Mouse (Mus musculus): ENCODE measurements around the gene Unc5b. TPM values are rescaled to one million over a fixed set of nuclear protein-coding genes. Genes with fewer than 3 reads are reported as not detected.

The Unc5b gene
- polyA plus RNA-seq, 2 experiments: 0.18 to 0.44 TPM

DNA sequence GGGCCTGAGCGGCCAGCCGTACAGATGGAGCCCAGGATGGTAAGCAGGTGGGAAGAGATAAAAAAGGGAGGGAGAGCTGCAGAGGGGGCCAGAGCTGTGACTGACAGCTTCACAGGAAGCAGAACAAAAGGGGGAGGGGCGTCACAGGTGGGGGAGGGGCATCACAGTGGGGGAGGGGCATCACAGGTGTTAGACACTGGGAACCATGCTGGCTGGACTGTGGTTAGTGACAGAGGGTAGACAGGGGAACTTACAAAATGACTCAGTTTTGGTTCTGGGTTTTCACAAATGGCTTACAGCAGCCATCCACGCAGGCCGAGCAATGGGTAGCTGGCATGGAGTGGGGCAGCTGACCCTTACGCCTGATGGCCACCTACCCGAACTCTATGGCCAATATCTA is 89.9 kb downstream of the Unc5b start:
- Histone ChIP-seq H3K4me3 (ENCODE audit: insufficient read depth in 1 of 2, low read depth in 2 of 2, low read length in 2 of 2) (no peak overlapping the region), H3K4me1 (replicated peaks; ENCODE audit: control insufficient read depth in 2 of 2, insufficient read depth in 2 of 2, low read length in 1 of 2) (peaks cover 0 to 2% of the 10 kb centered on the region in 2 experiments; a peak in 2 of 4 replicates), H3K36me3 (replicated peaks; ENCODE audit: control insufficient read depth, insufficient read depth, low read depth) (no peaks in the 10 kb centered on the region), H3K27ac (no peak overlapping the region), H3K9me3 (ENCODE audit: control insufficient read depth, low read length) (no peaks in the 10 kb centered on the region), H3K9ac (replicated peaks) (no peak overlapping the region), H3K4me2 (ENCODE audit: low read depth) (no peak overlapping the region), H3K27me3 (ENCODE audit: control insufficient read depth, insufficient read depth, low read length) (no peaks in the 10 kb centered on the region)
- 58% methylated on average over 7 of the region's 7 CpGs for WGBS (ENCODE audit: insufficient replicate concordance)
- no peak for DNase-seq (ENCODE audit: low read depth in 3 of 3, low spot score in 3 of 3)
- ATAC-seq (ENCODE audit: insufficient read depth): no peak
- no peak for TF ChIP-seq EP300 (IDR thresholded peaks at IDR 0.05; ENCODE audit: low read depth)
- no peak for TF ChIP-seq CTCF (IDR thresholded peaks at IDR 0.05; ENCODE audit: low read depth)

DNA sequence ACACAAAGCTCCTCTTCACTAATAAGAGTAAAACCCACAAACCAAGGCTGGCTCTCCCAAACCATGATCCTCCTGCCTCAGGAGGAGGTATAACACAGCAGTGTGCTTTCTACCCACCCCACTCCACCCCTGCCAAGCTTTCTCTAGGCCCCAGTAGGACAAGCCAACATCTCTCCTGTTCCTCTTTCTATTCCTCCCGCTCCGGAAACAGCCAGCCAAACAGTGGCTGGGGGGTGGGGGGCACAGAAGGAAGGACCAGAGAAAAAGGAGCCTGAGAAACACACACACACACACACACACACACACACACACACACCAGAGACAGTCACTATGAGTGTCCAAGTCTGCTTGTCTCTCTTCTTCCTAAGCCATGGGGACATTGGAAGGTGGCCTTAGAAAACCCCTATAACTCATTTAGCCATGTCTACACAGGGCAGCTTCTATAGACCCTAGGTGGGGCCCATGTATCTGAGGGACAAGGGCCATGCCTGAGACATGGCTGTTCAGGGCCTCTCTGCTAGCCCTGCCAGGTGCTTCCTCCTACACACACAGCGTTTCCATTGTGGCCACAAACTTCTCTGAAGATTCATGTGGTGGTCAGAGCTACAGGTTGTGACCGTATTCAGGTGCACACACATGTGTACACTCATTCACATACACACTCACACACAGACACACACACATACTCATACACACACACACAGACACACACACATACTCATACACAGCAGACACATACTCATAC is 91.6 kb downstream of the Unc5b start:
- no peak for TF ChIP-seq CTCF (IDR thresholded peaks at IDR 0.05; ENCODE audit: low read depth)
- TF ChIP-seq EP300 (IDR thresholded peaks at IDR 0.05; ENCODE audit: low read depth): no peak
- H3K4me3 ChIP-seq (ENCODE audit: insufficient read depth in 1 of 2, low read depth in 2 of 2, low read length in 2 of 2): no peak overlapping the region
- no peaks in the 10 kb centered on the region for H3K9me3 ChIP-seq (ENCODE audit: control insufficient read depth, low read length)
- H3K4me2 ChIP-seq (ENCODE audit: low read depth): no peak overlapping the region
- H3K27me3 ChIP-seq (ENCODE audit: control insufficient read depth, insufficient read depth, low read length): no peaks in the 10 kb centered on the region
- no peak overlapping the region for H3K9ac ChIP-seq (replicated peaks)
- H3K4me1 ChIP-seq (replicated peaks; ENCODE audit: control insufficient read depth in 2 of 2, insufficient read depth in 2 of 2, low read length in 1 of 2): peaks cover 0 to 2% of the 10 kb centered on the region in 2 experiments; a peak in 2 of 4 replicates
- ATAC-seq (ENCODE audit: insufficient read depth): no peak
- DNase-seq (ENCODE audit: low read depth in 3 of 3, low spot score in 3 of 3): no peak
- no peak overlapping the region for H3K27ac ChIP-seq
- no peaks in the 10 kb centered on the region for H3K36me3 ChIP-seq (replicated peaks; ENCODE audit: control insufficient read depth, insufficient read depth, low read depth)
- 36% methylated on average over 4 of the region's 4 CpGs for WGBS (ENCODE audit: insufficient replicate concordance)

DNA sequence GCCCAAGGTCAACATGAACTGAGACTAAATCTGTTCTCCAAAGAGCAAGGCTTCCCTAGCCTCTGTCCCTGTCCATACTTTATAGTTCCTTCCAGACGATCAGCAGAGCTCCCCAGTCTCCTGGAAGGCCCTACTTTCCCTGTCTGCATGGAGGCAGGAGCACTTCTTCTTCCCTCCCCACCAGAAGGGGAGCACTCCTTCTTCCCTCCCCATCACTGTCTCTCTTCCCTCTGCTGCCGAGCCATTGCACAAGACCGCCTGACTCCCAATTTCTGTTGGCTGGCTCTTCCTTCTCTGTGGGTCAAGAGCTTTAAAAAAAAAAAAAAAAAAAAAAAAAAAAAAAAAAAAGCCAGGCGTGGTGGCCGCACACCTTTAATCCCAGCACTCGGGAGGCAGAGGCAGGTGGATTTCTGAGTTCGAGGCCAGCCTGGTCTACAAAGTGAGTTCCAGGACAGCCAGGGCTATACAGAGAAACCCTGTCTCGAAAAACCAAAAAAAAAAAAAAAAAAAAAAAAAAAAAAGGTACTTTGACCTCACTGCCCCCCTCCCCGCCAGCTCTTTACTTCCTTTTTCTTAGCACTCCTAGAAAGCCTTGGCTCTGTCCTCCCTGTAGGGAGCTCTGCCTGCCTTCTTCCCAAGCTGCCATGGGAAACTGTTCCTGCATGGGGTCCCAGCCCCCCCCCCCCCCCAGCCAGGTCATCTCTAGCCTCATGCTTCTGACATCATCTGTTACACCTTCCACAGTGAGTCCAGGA is 93.3 kb downstream of the Unc5b start:
- no peak overlapping the region for H3K4me3 ChIP-seq (ENCODE audit: insufficient read depth in 1 of 2, low read depth in 2 of 2, low read length in 2 of 2)
- no peak overlapping the region for H3K4me2 ChIP-seq (ENCODE audit: low read depth)
- H3K4me1 ChIP-seq (replicated peaks; ENCODE audit: control insufficient read depth in 2 of 2, insufficient read depth in 2 of 2, low read length in 1 of 2): peaks cover 0 to 8% of the 10 kb centered on the region in 2 experiments; a peak in 2 of 4 replicates
- H3K36me3 ChIP-seq (replicated peaks; ENCODE audit: control insufficient read depth, insufficient read depth, low read depth): no peaks in the 10 kb centered on the region
- no peak overlapping the region for H3K9ac ChIP-seq (replicated peaks)
- H3K27me3 ChIP-seq (ENCODE audit: control insufficient read depth, insufficient read depth, low read length): no peaks in the 10 kb centered on the region
- H3K27ac ChIP-seq: no peak overlapping the region
- WGBS (ENCODE audit: insufficient replicate concordance): 31% methylated on average over 8 of the region's 9 CpGs
- no peaks in the 10 kb centered on the region for H3K9me3 ChIP-seq (ENCODE audit: control insufficient read depth, low read length)
- TF ChIP-seq EP300 (IDR thresholded peaks at IDR 0.05; ENCODE audit: low read depth) (no peak), CTCF (IDR thresholded peaks at IDR 0.05; ENCODE audit: low read depth) (no peak)
- ATAC-seq (ENCODE audit: insufficient read depth) (no peak), DNase-seq (ENCODE audit: low read depth in 3 of 3, low spot score in 3 of 3) (no peak)

DNA sequence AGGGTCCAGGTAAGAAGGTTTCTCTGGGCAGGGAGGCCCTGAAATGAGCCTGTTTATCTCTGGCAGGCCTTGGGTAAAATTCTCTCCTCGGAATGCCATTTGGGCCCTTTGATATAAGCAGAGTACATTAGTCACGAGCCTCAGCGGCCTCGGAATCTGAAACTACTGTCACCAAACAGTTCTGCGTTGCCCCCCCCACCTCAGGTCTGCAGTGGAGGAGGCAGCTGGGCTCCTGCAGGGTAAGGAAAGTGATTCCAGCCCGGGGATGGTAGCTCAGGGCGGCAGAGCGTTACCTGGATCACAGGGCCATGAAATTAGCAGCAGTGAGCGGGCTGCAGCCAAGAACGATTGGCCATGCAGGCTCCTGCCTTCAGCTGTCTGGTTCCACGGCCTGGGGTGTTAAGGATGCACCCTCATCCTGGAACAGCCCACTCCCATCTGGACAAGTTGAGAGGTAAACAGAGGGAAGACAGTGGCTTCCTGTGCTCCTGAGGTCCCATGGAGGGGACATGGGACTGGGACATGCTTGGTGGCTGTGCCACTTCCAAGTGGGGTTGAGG is 94.1 kb downstream of the Unc5b start:
- DNase-seq (ENCODE audit: low read depth in 3 of 3, low spot score in 3 of 3) (no peak), ATAC-seq (ENCODE audit: insufficient read depth) (no peak)
- H3K36me3 ChIP-seq (replicated peaks; ENCODE audit: control insufficient read depth, insufficient read depth, low read depth): no peaks in the 10 kb centered on the region
- H3K4me1 ChIP-seq (replicated peaks; ENCODE audit: control insufficient read depth in 2 of 2, insufficient read depth in 2 of 2, low read length in 1 of 2): peaks cover 0 to 8% of the 10 kb centered on the region in 2 experiments; a peak in 2 of 4 replicates
- 70% methylated on average over 11 of the region's 11 CpGs for WGBS (ENCODE audit: insufficient replicate concordance)
- no peak overlapping the region for H3K4me2 ChIP-seq (ENCODE audit: low read depth)
- no peaks in the 10 kb centered on the region for H3K27me3 ChIP-seq (ENCODE audit: control insufficient read depth, insufficient read depth, low read length)
- H3K4me3 ChIP-seq (ENCODE audit: insufficient read depth in 1 of 2, low read depth in 2 of 2, low read length in 2 of 2): no peak overlapping the region
- H3K9me3 ChIP-seq (ENCODE audit: control insufficient read depth, low read length): no peaks in the 10 kb centered on the region
- H3K9ac ChIP-seq (replicated peaks): no peak overlapping the region
- no peak overlapping the region for H3K27ac ChIP-seq
- TF ChIP-seq CTCF (IDR thresholded peaks at IDR 0.05; ENCODE audit: low read depth) (no peak), EP300 (IDR thresholded peaks at IDR 0.05; ENCODE audit: low read depth) (no peak)

DNA sequence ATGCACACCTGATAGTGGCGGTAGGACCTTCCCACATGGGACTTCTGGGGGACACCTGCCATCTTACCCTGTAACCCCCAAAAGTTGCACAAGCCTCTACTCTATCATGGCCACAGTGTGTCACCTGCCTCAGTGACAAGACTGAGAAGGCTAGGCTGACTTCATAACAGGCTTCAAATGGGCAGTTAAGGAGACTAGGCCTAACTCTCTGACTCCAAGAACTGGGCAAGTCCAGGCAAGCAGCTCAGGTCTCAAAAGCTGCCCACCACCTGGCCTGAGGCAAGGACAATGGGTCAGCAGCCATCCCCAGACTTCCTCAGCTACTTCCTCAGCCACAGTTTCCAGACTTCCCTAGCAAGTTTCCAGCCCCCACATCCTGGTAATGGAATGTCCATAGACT is 95.6 kb downstream of the Unc5b start:
- TF ChIP-seq EP300 (IDR thresholded peaks at IDR 0.05; ENCODE audit: low read depth) (no peak), CTCF (IDR thresholded peaks at IDR 0.05; ENCODE audit: low read depth) (no peak)
- H3K9ac ChIP-seq (replicated peaks): no peak overlapping the region
- DNase-seq (ENCODE audit: low read depth in 3 of 3, low spot score in 3 of 3) (no peak), ATAC-seq (ENCODE audit: insufficient read depth) (no peak)
- H3K4me2 ChIP-seq (ENCODE audit: low read depth): no peak overlapping the region
- no peak overlapping the region for H3K4me3 ChIP-seq (ENCODE audit: insufficient read depth in 1 of 2, low read depth in 2 of 2, low read length in 2 of 2)
- WGBS (ENCODE audit: insufficient replicate concordance): 53% methylated on average over 1 of the region's 1 CpGs
- H3K27me3 ChIP-seq (ENCODE audit: control insufficient read depth, insufficient read depth, low read length): no peaks in the 10 kb centered on the region
- H3K36me3 ChIP-seq (replicated peaks; ENCODE audit: control insufficient read depth, insufficient read depth, low read depth): no peaks in the 10 kb centered on the region
- no peak overlapping the region for H3K27ac ChIP-seq
- H3K4me1 ChIP-seq (replicated peaks; ENCODE audit: control insufficient read depth in 2 of 2, insufficient read depth in 2 of 2, low read length in 1 of 2): peaks cover 0 to 8% of the 10 kb centered on the region in 2 experiments; a peak in 2 of 4 replicates
- H3K9me3 ChIP-seq (ENCODE audit: control insufficient read depth, low read length): no peaks in the 10 kb centered on the region

Data from liver, embryonic 14.5 days (tissue).